Comparison of ENCODE assay signal across 12 mouse cellular contexts in genomic region chr8:121433466-121433865, GRCm38 (mm10).
DNase-seq lines count a peak whose midpoint lies in the region; ATAC-seq and TF ChIP-seq lines count a peak whose summit lies in the region.
"Had no signal": no experiment of that assay in that cellular context is flagged by ENCODE, and none has a peak within 500 bp of the region (broad histone marks: within the 10 kb centered on the region; RNA-seq: fewer than 3 reads in every experiment).

No protein-coding gene starts in this region.

- H3K9ac ChIP-seq in hindbrain, postnatal 0 days (replicated peaks; ENCODE audit: low read length) = no peak overlapping the region
- H3K9ac ChIP-seq: liver, embryonic 14.5 days; midbrain, embryonic 12.5 days had no signal

- H3K4me1 ChIP-seq in hindbrain, postnatal 0 days (ENCODE audit: insufficient read depth, low read length) = peaks cover 5% of the 10 kb centered on the region; the same call in 1 of the 2 replicates

- H3K9me3 ChIP-seq in hindbrain, postnatal 0 days (ENCODE audit: low read length) = no peaks in the 10 kb centered on the region
- H3K9me3 ChIP-seq: midbrain, embryonic 12.5 days had no signal

- no peak overlapping the region for H3K27ac ChIP-seq in hindbrain, postnatal 0 days
- H3K27ac ChIP-seq: liver, embryonic 14.5 days; midbrain, embryonic 12.5 days had no signal

- 13% methylated on average over 17 of the region's 17 CpGs for WGBS in hindbrain, postnatal 0 days

- intact Hi-C loops in heart, postnatal 14 days (cut with DNase I) = no loop called here
- intact Hi-C loops in heart, postnatal 25 days (cut with DNase I) = no loop called here

- no peak overlapping the region for H3K4me2 ChIP-seq in hindbrain, postnatal 0 days (ENCODE audit: low read depth, low read length)
- H3K4me2 ChIP-seq: midbrain, embryonic 12.5 days had no signal

- no peak for TF ChIP-seq CTCF in hindbrain, postnatal 0 days (IDR thresholded peaks at IDR 0.05; ENCODE audit: low read depth)

- no peaks in the 10 kb centered on the region for H3K27me3 ChIP-seq in hindbrain, postnatal 0 days (ENCODE audit: insufficient read depth, low read length)

- DNase-seq in heart, postnatal 14 days = peak; percentile 30 to 42
- DNase-seq in heart, postnatal 25 days (ENCODE audit: low spot score) = no peak
- peak; percentile 90 for DNase-seq in Muller cell, postnatal 12 days (ENCODE audit: inconsistent ontology term)
- peak; percentile 78 for DNase-seq in embryo, embryonic 11 days
- peak; percentile 53 for DNase-seq in hindbrain, postnatal 0 days (ENCODE audit: low spot score)
- no peak for DNase-seq in cerebellum, adult 18-20 months
- DNase-seq in spleen, postnatal 4 days (ENCODE audit: low spot score in 2 of 2) = no peak
- DNase-seq: right cerebral cortex, postnatal 14 days; thymus, adult 2 months had no signal

- no peak overlapping the region for H3K4me3 ChIP-seq in hindbrain, postnatal 0 days (ENCODE audit: low read length)
- H3K4me3 ChIP-seq: midbrain, embryonic 12.5 days had no signal

- no peaks in the 10 kb centered on the region for H3K36me3 ChIP-seq in hindbrain, postnatal 0 days (ENCODE audit: insufficient read depth, low read length)
- H3K36me3 ChIP-seq: midbrain, embryonic 12.5 days had no signal

- no peak for ATAC-seq in hindbrain, postnatal 0 days
- ATAC-seq: activated CD4-positive, CD25-positive, alpha-beta regulatory T cell, adult 4 months had no signal

Comparison
In these comparisons a context has a peak if more than half of its experiments do, and no peak if none do; other contexts are left out.
1. DNase-seq: peak in heart, postnatal 14 days (2 of 2), Muller cell, postnatal 12 days (single experiment), embryo, embryonic 11 days (single experiment) and hindbrain, postnatal 0 days (single experiment); none in heart, postnatal 25 days (single experiment), cerebellum, adult 18-20 months (0 of 2) and spleen, postnatal 4 days (0 of 2).